Mouse (Mus musculus): Measurements from ENCODE around the gene H2-M10.5. TPM values are rescaled to one million over a fixed set of nuclear protein-coding genes. Genes with fewer than 3 reads are reported as not detected.

The H2-M10.5 gene
- polyA plus RNA-seq, 1 experiment from 2014 or later = not detected

GRCm38 (mm10) chr17:36824005-36824404 lies 51.3 kb downstream of the H2-M10.5 start:
- no peak for ATAC-seq (replicated peaks; ENCODE audit: insufficient number of reproducible peaks, insufficient read depth, low FRiP score, low read depth)
- H3K9me3 ChIP-seq (replicated peaks) = no peaks in the 10 kb centered on the region
- no peak overlapping the region for H3K9ac ChIP-seq
- peaks cover 6% of the 10 kb centered on the region; the same call in 1 of the 2 replicates for H3K27me3 ChIP-seq
- H3K4me2 ChIP-seq = no peak overlapping the region
- H3K27ac ChIP-seq = no peak overlapping the region
- no peaks in the 10 kb centered on the region for H3K4me1 ChIP-seq (replicated peaks)
- H3K4me3 ChIP-seq = no peak overlapping the region
- H3K36me3 ChIP-seq = no peaks in the 10 kb centered on the region

GRCm38 (mm10) chr17:36825525-36825924 lies 52.8 kb downstream of the H2-M10.5 start:
- 20% methylated on average over 4 of the region's 4 CpGs for WGBS
- no peak for ATAC-seq (replicated peaks; ENCODE audit: insufficient number of reproducible peaks, insufficient read depth, low FRiP score, low read depth)
- H3K4me2 ChIP-seq = no peak overlapping the region

More at GRCm38 (mm10) chr17:36825525-36825924, 52.8 kb downstream of the H2-M10.5 start:
- Histone ChIP-seq H3K36me3 (no peaks in the 10 kb centered on the region), H3K9ac (no peak overlapping the region), H3K4me1 (replicated peaks) (no peaks in the 10 kb centered on the region), H3K4me3 (no peak overlapping the region), H3K27me3 (peaks cover 6% of the 10 kb centered on the region), H3K9me3 (replicated peaks) (no peaks in the 10 kb centered on the region), H3K27ac (no peak overlapping the region)

Other genes with a start within 250 kb of the H2-M10.5 start
- gene H2-M11, start 225.8 kb upstream of the H2-M10.5 start, polyA plus RNA-seq (2015; fragmentation: Nextera tagmentation; extraction: Ambion mirVana) = not detected in 2 replicates
- not detected in 2 replicates for gene H2-M9, start 130.2 kb upstream of the H2-M10.5 start, polyA plus RNA-seq (2015; fragmentation: Nextera tagmentation; extraction: Ambion mirVana)
- gene H2-M1, start 100.7 kb upstream of the H2-M10.5 start, polyA plus RNA-seq (2015; fragmentation: Nextera tagmentation; extraction: Ambion mirVana) = not detected in 2 replicates
- not detected in 2 replicates for gene H2-M10.6, start 39.3 kb downstream of the H2-M10.5 start, polyA plus RNA-seq (2015; fragmentation: Nextera tagmentation; extraction: Ambion mirVana)
- 17.7 and 25.0 TPM in 2 replicates for gene Trim26, start 64.2 kb downstream of the H2-M10.5 start, polyA plus RNA-seq (2015; fragmentation: Nextera tagmentation; extraction: Ambion mirVana)
- gene Trim15, start 94.3 kb downstream of the H2-M10.5 start, polyA plus RNA-seq (2015; fragmentation: Nextera tagmentation; extraction: Ambion mirVana) = 0.06 and 0.13 TPM in 2 replicates
- 9.5 and 14.1 TPM in 2 replicates for gene Trim10, start 96.7 kb downstream of the H2-M10.5 start, polyA plus RNA-seq (2015; fragmentation: Nextera tagmentation; extraction: Ambion mirVana)
- gene Trim40, start 117.2 kb downstream of the H2-M10.5 start, polyA plus RNA-seq (2015; fragmentation: Nextera tagmentation; extraction: Ambion mirVana) = not detected in 2 replicates
- not detected in 2 replicates for gene Trim31, start 125.2 kb downstream of the H2-M10.5 start, polyA plus RNA-seq (2015; fragmentation: Nextera tagmentation; extraction: Ambion mirVana)
- 0.33 and 0.48 TPM in 2 replicates for gene Rnf39, start 170.0 kb downstream of the H2-M10.5 start, polyA plus RNA-seq (2015; fragmentation: Nextera tagmentation; extraction: Ambion mirVana)
- gene Ppp1r11, start 178.8 kb downstream of the H2-M10.5 start, polyA plus RNA-seq (2015; fragmentation: Nextera tagmentation; extraction: Ambion mirVana) = 73.1 and 81.3 TPM in 2 replicates
- 41.2 and 47.4 TPM in 2 replicates for gene Znrd1, start 185.6 kb downstream of the H2-M10.5 start, polyA plus RNA-seq (2015; fragmentation: Nextera tagmentation; extraction: Ambion mirVana)
- 6.2 and 7.4 TPM in 2 replicates for gene Znrd1as, start 185.7 kb downstream of the H2-M10.5 start, polyA plus RNA-seq (2015; fragmentation: Nextera tagmentation; extraction: Ambion mirVana)
- not detected in 2 replicates for gene 2410137M14Rik, start 208.3 kb downstream of the H2-M10.5 start, polyA plus RNA-seq (2015; fragmentation: Nextera tagmentation; extraction: Ambion mirVana)
- 0.34 and 0.49 TPM in 2 replicates for gene H2-M5, start 216.6 kb downstream of the H2-M10.5 start, polyA plus RNA-seq (2015; fragmentation: Nextera tagmentation; extraction: Ambion mirVana)
- gene Zfp57, start 228.3 kb downstream of the H2-M10.5 start, polyA plus RNA-seq (2015; fragmentation: Nextera tagmentation; extraction: Ambion mirVana) = 32.4 and 40.4 TPM in 2 replicates

All from heart, embryonic 15.5 days (tissue).